Mouse (Mus musculus) bone marrow macrophage, adult 2 months (primary cell): Measurements from ENCODE around the gene Gdpd5. TPM values are rescaled to one million over a fixed set of nuclear protein-coding genes. Genes with fewer than 3 reads are reported as not detected.
A peak's percentile ranks its signal among the peaks of the same experiment; 100 is the strongest.
"Not testable (repeated sequence)": the region's sequence is repeated elsewhere in the genome, so short reads cannot be mapped to it uniquely, and the experiment has no call there.

ENCODE experiments used
- H3K27ac ChIP-seq: 2 replicates; pipeline ENCODE4 v1.5.1; 2012; ENCODE audit warnings: low read depth, low read length; ENCODE audit not compliant: insufficient read depth
- H3K4me1 ChIP-seq: 2 replicates; pipeline ENCODE4 v1.6.1; 2012; ENCODE audit warnings: low read length; ENCODE audit not compliant: control insufficient read depth, insufficient read depth
- H3K4me3 ChIP-seq: 2 replicates; pipeline ENCODE4 v1.5.1; 2012; ENCODE audit warnings: mild to moderate bottlenecking, low read length, moderate library complexity; ENCODE audit not compliant: insufficient read depth
- CTCF ChIP-seq: IDR thresholded peaks from 2 replicates; pipeline ENCODE4 v1.5.1; 2012; ENCODE audit warnings: low read depth, mild to moderate bottlenecking, low read length, moderate library complexity
- POLR2A ChIP-seq: IDR thresholded peaks from 2 replicates; pipeline ENCODE4 v1.6.1; 2012; ENCODE audit warnings: mild to moderate bottlenecking, low read depth, low read length, borderline replicate concordance
- polyA plus RNA-seq: library from polyadenylated mRNA; stranded (reverse); fragments of >200 nt; gene quantifications from 2 replicates; pipeline ENCODE4 v1.2.4, GENCODE M21; 2012; ENCODE audit not compliant: missing spikeins, insufficient read depth, insufficient read length

Gene Gdpd5
- polyA plus RNA-seq, 1 experiment: 11.1 TPM

- Histone ChIP-seq H3K4me3 (no peak overlapping the region), H3K27ac (no peak overlapping the region), H3K4me1 (peaks cover 29% of the 10 kb centered on the region)
- TF ChIP-seq CTCF: no peak
These were observed 103.5 kb downstream of the Gdpd5 start for GRCm38 (mm10) chr7:99484679-99485078.

DNA sequence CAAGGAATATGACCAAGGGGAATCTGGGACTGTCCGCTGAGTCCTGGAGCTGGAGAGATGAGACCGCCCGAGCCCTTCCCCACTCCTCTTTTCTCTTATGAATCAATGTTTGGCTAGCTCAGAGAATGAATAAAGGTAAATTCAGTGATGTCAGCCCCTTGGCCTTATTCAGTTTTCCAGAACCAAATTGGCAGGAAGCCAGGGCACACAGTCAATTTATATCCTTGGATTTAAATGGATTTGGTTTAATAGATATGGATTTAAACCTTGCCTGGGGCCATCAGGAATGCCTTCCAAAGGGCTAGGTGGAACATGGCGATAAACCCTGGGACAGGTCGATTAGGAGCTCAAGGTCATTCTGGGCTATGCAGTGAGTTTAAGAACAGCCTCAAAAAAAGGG is 108.5 kb downstream of the Gdpd5 start:
- Histone ChIP-seq H3K27ac (no peak overlapping the region), H3K4me1 (0 out of 2 replicates have a peak, but pooled peaks cover 3% of the 10 kb centered on the region), H3K4me3 (no peak overlapping the region)
- no peak for TF ChIP-seq CTCF
- no peak for TF ChIP-seq POLR2A

- Histone ChIP-seq H3K4me3 (no peak overlapping the region), H3K4me1 (no peaks in the 10 kb centered on the region), H3K27ac (no peak overlapping the region)
- no peak for TF ChIP-seq CTCF
- TF ChIP-seq POLR2A: no peak
These were observed 117.9 kb downstream of the Gdpd5 start for GRCm38 (mm10) chr7:99499128-99499527.

DNA sequence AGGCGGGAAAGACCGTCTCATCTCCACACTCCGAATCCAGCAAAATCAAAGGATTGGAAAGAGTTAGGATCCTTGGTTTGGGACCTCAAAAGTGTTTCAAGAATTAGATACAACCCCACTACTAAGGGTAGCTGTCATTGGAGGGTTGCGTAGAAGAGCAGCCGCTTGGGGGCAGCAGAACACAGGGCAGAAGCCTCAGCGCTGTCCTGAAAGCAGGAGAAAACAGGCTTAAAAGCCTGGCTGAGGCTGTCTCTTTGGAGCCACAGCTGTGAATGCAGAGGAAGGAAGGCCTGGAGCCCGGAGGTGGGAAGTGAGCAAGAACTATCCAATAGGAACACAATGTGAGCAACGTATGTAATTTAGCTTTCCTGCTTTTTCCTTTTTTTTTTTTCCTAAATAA is 119.0 kb downstream of the Gdpd5 start:
- H3K27ac ChIP-seq: no peak overlapping the region
- TF ChIP-seq POLR2A (no peak), CTCF (peak; percentile 82)
- H3K4me1 ChIP-seq: no peaks in the 10 kb centered on the region
- no peak overlapping the region for H3K4me3 ChIP-seq

DNA sequence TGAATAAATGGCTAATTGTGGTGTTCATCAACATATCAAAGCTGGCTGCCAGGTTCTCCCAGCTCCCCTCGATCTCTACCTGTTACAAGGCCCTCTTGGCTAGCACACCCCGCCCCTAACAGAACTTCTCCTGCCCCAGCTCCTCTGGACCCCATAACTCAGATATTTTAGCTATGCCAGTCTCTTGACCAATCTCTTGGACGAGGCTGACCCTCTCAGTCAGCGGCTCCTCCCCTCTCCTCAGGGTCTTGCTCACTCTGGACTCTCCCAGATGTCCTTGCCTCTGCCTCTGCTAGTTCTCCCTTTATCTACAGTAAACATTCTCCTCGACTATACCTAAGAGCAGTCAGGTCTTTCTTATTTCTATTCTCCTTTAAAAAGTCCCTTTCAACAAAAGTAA is 119.4 kb downstream of the Gdpd5 start:
- Histone ChIP-seq H3K4me1 (no peaks in the 10 kb centered on the region; the same call in 1 of the 2 replicates), H3K4me3 (no peak overlapping the region), H3K27ac (no peak overlapping the region)
- no peak for TF ChIP-seq CTCF

GRCm38 (mm10) chr7:99501148-99501547 is 119.9 kb downstream of the Gdpd5 start:
- Histone ChIP-seq H3K4me1 (no peaks in the 10 kb centered on the region; the same call in 1 of the 2 replicates), H3K27ac (no peak overlapping the region), H3K4me3 (no peak overlapping the region)
- TF ChIP-seq POLR2A (no peak), CTCF (no peak)

- Histone ChIP-seq H3K4me3 (no peak overlapping the region), H3K4me1 (peaks cover 17% of the 10 kb centered on the region), H3K27ac (no peak overlapping the region)
- TF ChIP-seq CTCF: no peak
These were observed 123.3 kb downstream of the Gdpd5 start for GRCm38 (mm10) chr7:99504556-99504955.

DNA sequence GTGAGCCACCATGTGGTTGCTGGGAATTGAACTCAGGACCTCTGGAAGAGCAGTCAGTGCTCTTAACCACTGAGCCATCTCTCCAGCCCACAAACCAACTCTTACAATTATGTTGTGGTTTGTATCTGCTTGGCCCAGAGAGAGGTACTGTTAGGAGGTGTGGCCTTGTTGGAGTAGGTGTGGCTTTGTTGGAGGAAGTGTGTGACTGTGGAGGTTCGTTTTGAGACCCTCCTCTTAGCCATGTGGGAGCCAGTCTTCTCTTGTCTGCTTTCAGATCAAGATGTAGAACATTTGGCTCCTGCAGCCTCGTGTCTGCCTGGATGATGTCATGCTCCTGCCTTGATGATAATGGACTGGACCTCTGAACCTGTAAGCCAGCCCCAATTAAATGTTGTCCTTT is 127.0 kb downstream of the Gdpd5 start:
- not testable (repeated sequence) for H3K4me3 ChIP-seq, H3K27ac ChIP-seq
- H3K4me1 ChIP-seq: peaks cover 26% of the 10 kb centered on the region

- Histone ChIP-seq H3K27ac (peak overlapping the region; percentile 21), H3K4me1 (peaks cover 26% of the 10 kb centered on the region), H3K4me3 (no peak overlapping the region)
- no peak for TF ChIP-seq CTCF
- no peak for TF ChIP-seq POLR2A
These were observed 128.9 kb downstream of the Gdpd5 start for GRCm38 (mm10) chr7:99510087-99510501.

Other genes starting within 250 kb of the Gdpd5 start
- 48.2 and 61.3 TPM in 2 replicates for gene Uvrag, start 240.3 kb upstream of the Gdpd5 start, polyA plus RNA-seq
- 0.35 and 0.56 TPM in 2 replicates for gene Dgat2, start 198.7 kb upstream of the Gdpd5 start, polyA plus RNA-seq
- not detected in 2 replicates for gene Mogat2, start 142.8 kb upstream of the Gdpd5 start, polyA plus RNA-seq
- 0.81 and 0.83 TPM in 2 replicates for gene Map6, start 114.0 kb upstream of the Gdpd5 start, polyA plus RNA-seq
- gene Serpinh1, start 28.2 kb upstream of the Gdpd5 start, polyA plus RNA-seq: 7.2 and 8.5 TPM in 2 replicates
- gene Klhl35, start 84.6 kb downstream of the Gdpd5 start, polyA plus RNA-seq: 0.63 TPM in 1 of 2 replicates, not detected in the other
- gene Rps3, start 102.3 kb downstream of the Gdpd5 start, polyA plus RNA-seq: 1,023 and 1,161 TPM in 2 replicates
- 127 and 135 TPM in 2 replicates for gene Arrb1, start 154.1 kb downstream of the Gdpd5 start, polyA plus RNA-seq
- 0.61 and 0.78 TPM in 2 replicates for gene Tpbgl, start 245.7 kb downstream of the Gdpd5 start, polyA plus RNA-seq